Mouse (Mus musculus) kidney, adult 2 months (tissue): ENCODE results near the gene Zfp423.

Source experiments
- CTCF ChIP-seq: fragments of 200-500 bp; conservative IDR thresholded peaks from 2 replicates; pipeline ENCODE4 v1.5.1; 2011; ENCODE audit warnings: low read depth, mild to moderate bottlenecking, control low read depth, low read length, moderate library complexity, mixed read lengths; ENCODE audit not compliant: insufficient read depth, insufficient read length
- POLR2A ChIP-seq: fragments of 200-500 bp; IDR thresholded peaks from one replicate; pipeline ENCODE4 v1.6.1; 2011; ENCODE audit warnings: low read depth, low read length, control low read depth

- TF ChIP-seq POLR2A (no peak), CTCF (no peak)
Observed at GRCm38 (mm10) chr8:87922936-87923335, 36.5 kb downstream of the Zfp423 start.
